Mouse (Mus musculus): Measurements from ENCODE around the gene Pde1a.
"Not testable (repeated sequence)": the region's sequence is repeated elsewhere in the genome, so short reads cannot be mapped to it uniquely, and the experiment has no call there.

Gene Pde1a

GRCm38 (mm10) chr2:79961421-79961820, 167.8 kb downstream of the Pde1a start:
- in situ Hi-C loops (cut with MboI): no loop called here

GRCm38 (mm10) chr2:79957659-79958340, 171.5 kb downstream of the Pde1a start:
- in situ Hi-C loops (cut with MboI): no loop called here

- in situ Hi-C loops (cut with MboI): no loop called here
These were observed 183.2 kb downstream of the Pde1a start for GRCm38 (mm10) chr2:79945898-79946675.

GRCm38 (mm10) chr2:79934660-79935059, 194.6 kb downstream of the Pde1a start:
- in situ Hi-C loops (cut with MboI): no loop called here

- in situ Hi-C loops (cut with MboI): no loop called here
These were observed 206.9 kb downstream of the Pde1a start for GRCm38 (mm10) chr2:79922356-79922755.

- in situ Hi-C loops (cut with MboI): no loop called here
These were observed 207.9 kb downstream of the Pde1a start for GRCm38 (mm10) chr2:79921375-79921774.

- in situ Hi-C loops (cut with MboI): no loop called here
These were observed 208.8 kb downstream of the Pde1a start for GRCm38 (mm10) chr2:79920438-79920837.

- in situ Hi-C loops (cut with MboI): no loop called here
These were observed 227.3 kb downstream of the Pde1a start for GRCm38 (mm10) chr2:79901841-79902510.

GRCm38 (mm10) chr2:79898522-79898921, 230.7 kb downstream of the Pde1a start:
- in situ Hi-C loops (cut with MboI): no loop called here

GRCm38 (mm10) chr2:79892829-79893228, 236.4 kb downstream of the Pde1a start:
- in situ Hi-C loops (cut with MboI): no loop called here

- in situ Hi-C loops (cut with MboI): no loop called here
These were observed 237.3 kb downstream of the Pde1a start for GRCm38 (mm10) chr2:79891760-79892570.

GRCm38 (mm10) chr2:79890726-79891125, 238.5 kb downstream of the Pde1a start:
- in situ Hi-C loops (cut with MboI): no loop called here

GRCm38 (mm10) chr2:79883631-79884350, 245.5 kb downstream of the Pde1a start:
- in situ Hi-C loops (cut with MboI): no loop called here

GRCm38 (mm10) chr2:79883210-79883609, 246.0 kb downstream of the Pde1a start:
- in situ Hi-C loops (cut with MboI): no loop called here

- in situ Hi-C loops (cut with MboI): no loop called here
These were observed 263.8 kb downstream of the Pde1a start for GRCm38 (mm10) chr2:79865275-79865999.

- in situ Hi-C loops (cut with MboI): no loop called here
These were observed 272.4 kb downstream of the Pde1a start for GRCm38 (mm10) chr2:79856874-79857273.

- in situ Hi-C loops (cut with MboI): not testable (repeated sequence)
These were observed 281.9 kb downstream of the Pde1a start for GRCm38 (mm10) chr2:79847396-79847795.

GRCm38 (mm10) chr2:79839513-79839912, 289.7 kb downstream of the Pde1a start:
- in situ Hi-C loops (cut with MboI): no loop called here

- in situ Hi-C loops (cut with MboI): no loop called here
These were observed 290.2 kb downstream of the Pde1a start for GRCm38 (mm10) chr2:79839090-79839489.

- in situ Hi-C loops (cut with MboI): no loop called here
These were observed 303.4 kb downstream of the Pde1a start for GRCm38 (mm10) chr2:79825853-79826252.

GRCm38 (mm10) chr2:79819543-79819942, 309.7 kb downstream of the Pde1a start:
- in situ Hi-C loops (cut with MboI): no loop called here
